Mouse (Mus musculus) erythroblast, embryonic 14.5 days (primary cell): ENCODE results near the gene Flt1. TPM values are rescaled to one million over a fixed set of nuclear protein-coding genes. Genes with fewer than 3 reads are reported as not detected.
A peak's percentile ranks its signal among the peaks of the same experiment; 100 is the strongest.

Experiments
- H3K27me3 ChIP-seq: 2 replicates; pipeline ENCODE4 v1.6.1; 2012; ENCODE audit warnings: inconsistent platforms; ENCODE audit not compliant: control insufficient read depth
- H3K36me3 ChIP-seq: 2 replicates; pipeline ENCODE4 v1.6.1; 2012; ENCODE audit warnings: mild to moderate bottlenecking, inconsistent platforms; ENCODE audit not compliant: control insufficient read depth
- H3K4me1 ChIP-seq: 2 replicates; pipeline ENCODE4 v1.6.1; 2012; ENCODE audit warnings: inconsistent platforms; ENCODE audit not compliant: control insufficient read depth
- H3K4me3 ChIP-seq: replicated peaks from 2 replicates; pipeline ENCODE3; 2012; ENCODE audit warnings: moderate library complexity, mild to moderate bottlenecking, inconsistent platforms
- H3K9me3 ChIP-seq: 2 replicates; pipeline ENCODE4 v1.6.1; 2012; ENCODE audit warnings: low read length, inconsistent platforms, mixed read lengths; ENCODE audit not compliant: control insufficient read depth
- GATA1 ChIP-seq: IDR thresholded peaks from 2 replicates; pipeline ENCODE4 v1.6.1; 2012; ENCODE audit warnings: low read length, inconsistent platforms, mixed read lengths
- TAL1 ChIP-seq: IDR thresholded peaks from 3 replicates; pipeline ENCODE4 v1.6.1; 2012; ENCODE audit warnings: low read length, inconsistent platforms, mixed read lengths
- polyA plus RNA-seq: library from polyadenylated mRNA; stranded (reverse); fragments of >175 nt; gene quantifications from 2 replicates; pipeline ENCODE4 v1.2.3, GENCODE M21; 2012

Gene Flt1
- polyA plus RNA-seq, 1 experiment = 0.03 TPM

DNA sequence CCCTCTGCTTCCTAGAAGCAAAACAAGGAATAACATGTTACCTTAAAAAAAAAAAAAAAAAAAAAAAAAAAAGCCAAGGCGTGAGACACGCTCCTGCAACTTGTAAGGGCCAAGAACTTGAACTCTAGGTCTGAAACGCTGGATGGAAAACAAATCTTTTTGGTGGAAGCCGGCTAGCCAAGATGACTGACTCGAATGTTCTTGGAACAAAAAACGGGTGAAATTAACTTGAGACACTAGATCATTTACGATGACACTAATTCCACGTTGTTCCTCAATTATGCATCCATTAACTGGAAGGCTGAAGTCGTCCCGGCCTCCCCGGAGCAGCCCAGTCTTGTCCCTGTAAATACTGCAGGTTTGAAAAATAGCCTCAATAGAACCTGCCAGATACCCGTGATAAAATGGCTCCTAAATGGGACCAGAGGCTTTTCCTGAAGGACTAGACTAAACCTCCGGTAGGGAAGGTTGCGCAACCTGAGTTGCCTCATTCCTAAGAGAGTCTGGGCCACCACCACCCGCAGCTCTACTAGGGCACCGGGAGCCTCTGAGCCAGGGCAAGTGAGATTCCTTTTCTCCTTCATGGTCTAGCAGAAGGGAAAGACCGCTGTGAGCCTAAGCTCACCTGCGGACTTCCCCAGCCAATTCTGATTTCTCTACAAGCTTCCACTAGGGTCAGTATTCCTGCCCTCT, 1.0 kb upstream of the Flt1 start:
- no peaks in the 10 kb centered on the region for H3K36me3 ChIP-seq
- TF ChIP-seq TAL1 (no peak), GATA1 (no peak)
- H3K4me3 ChIP-seq = no peak overlapping the region
- no peaks in the 10 kb centered on the region for H3K4me1 ChIP-seq
- peaks cover 75% of the 10 kb centered on the region for H3K27me3 ChIP-seq
- no peaks in the 10 kb centered on the region for H3K9me3 ChIP-seq

DNA sequence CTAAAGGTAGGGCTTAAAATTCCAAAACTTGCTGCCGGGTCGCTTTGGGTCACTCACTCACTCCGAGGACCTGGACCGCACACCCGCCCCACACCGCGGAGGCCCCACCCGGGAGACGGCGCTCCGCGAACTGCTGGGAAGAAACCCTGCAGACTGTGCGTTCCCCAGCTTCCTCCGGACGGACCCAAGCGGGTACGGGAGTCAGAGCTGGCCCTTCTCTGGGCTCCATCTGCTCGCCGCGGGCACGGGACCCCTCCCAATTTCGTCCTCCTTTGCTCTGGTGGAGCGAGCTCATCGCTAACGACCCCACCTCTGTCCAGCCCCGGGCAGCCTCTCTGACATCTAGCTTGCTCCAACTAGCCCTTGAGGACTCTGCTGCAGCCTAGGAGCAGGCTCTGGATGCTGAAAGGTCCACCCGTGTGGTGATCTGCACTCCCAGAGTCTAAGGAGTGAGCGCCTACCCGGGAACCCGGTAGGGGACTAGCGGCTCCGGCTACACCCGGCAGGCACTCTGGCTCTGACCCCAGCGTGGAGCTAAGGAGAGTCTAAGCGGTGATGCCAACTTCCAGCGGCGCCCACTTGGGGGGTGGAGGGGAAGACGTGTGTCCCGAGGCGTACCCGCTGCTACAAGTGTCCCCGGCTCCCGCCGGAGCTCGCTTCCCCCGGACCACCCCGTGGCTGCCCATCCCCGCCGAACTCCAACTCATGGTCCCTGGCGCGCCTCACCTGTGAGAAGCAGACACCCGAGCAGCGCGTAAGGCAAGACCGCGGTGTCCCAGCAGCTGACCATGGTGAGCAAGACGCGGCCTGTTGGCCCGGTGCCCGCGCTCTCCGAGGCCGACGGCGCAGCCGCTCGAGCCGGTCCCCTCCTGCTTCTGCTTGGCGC, 623 bp downstream of the Flt1 start:
- Histone ChIP-seq H3K36me3 (no peaks in the 10 kb centered on the region), H3K27me3 (peaks cover 90% of the 10 kb centered on the region), H3K4me1 (no peaks in the 10 kb centered on the region), H3K9me3 (no peaks in the 10 kb centered on the region), H3K4me3 (peak overlapping the region; percentile 18)
- TF ChIP-seq GATA1 (no peak), TAL1 (no peak)

DNA sequence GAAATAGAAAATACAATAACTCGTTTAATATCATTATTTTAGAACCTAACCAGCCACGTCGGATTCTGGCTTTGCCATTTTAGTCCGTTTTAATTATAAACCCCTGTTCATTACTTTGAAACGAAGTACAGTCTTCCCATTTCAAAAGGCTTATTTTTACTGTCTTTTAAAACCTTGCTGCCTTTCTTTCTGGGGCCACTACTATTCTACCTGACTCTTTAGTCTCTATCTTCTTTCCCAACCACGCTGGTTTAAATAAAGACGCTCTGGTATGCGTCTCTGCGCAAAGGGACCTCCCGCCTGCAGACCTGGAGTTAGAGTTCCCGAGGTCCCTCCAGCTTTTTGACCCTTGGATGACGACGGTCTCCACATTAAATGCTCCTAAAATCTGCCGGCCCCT, 1.4 kb downstream of the Flt1 start:
- TF ChIP-seq GATA1 (no peak), TAL1 (no peak)
- H3K4me1 ChIP-seq = no peaks in the 10 kb centered on the region
- H3K9me3 ChIP-seq = no peaks in the 10 kb centered on the region
- H3K36me3 ChIP-seq = no peaks in the 10 kb centered on the region
- no peak overlapping the region for H3K4me3 ChIP-seq
- H3K27me3 ChIP-seq = peaks cover 95% of the 10 kb centered on the region

DNA sequence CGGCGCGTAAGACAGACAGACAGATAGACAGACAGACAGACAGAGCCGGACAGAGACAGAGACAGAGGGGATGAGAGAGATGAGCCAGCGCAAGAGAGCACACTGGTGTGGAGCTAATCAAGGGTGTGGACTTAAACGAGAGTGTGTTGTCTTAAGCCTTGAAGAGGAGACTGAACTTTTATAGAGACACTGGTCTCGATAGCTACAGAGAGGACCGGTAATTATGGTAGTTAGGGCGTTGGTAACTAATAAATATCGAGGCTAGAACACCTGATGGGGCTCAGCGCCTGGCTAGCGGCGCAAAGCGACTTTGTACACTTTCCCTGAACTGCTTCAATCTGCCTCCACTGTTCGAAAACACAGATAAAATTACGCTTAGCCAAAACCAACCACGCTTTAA, 2.0 kb downstream of the Flt1 start:
- TF ChIP-seq TAL1 = no peak
- no peak for TF ChIP-seq GATA1
- H3K4me3 ChIP-seq = no peak overlapping the region

DNA sequence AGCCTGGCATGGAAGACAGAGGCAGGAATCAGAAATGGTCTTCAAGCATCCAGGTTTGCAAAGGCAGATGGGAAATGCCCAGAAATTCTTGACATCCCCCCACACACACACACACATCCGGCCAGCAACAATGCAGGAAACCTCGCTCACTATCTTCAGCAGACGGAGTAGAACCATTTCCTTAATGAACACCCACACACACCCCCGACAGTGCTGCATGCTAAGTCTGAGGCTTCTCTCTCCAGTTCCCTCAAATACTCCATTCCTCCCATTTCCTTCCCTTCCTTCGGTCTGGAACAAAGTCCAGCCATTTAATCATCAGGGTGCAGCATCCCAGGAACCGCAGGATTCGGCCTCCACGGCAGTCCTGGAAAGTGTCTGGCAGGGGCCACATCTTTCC, 4.4 kb downstream of the Flt1 start:
- TF ChIP-seq GATA1 = no peak
- Histone ChIP-seq H3K9me3 (no peaks in the 10 kb centered on the region), H3K27me3 (peaks cover 70% of the 10 kb centered on the region), H3K4me3 (no peak overlapping the region), H3K36me3 (no peaks in the 10 kb centered on the region), H3K4me1 (no peaks in the 10 kb centered on the region)

More for the DNA sequence above, 2.0 kb downstream of the Flt1 start:
- Histone ChIP-seq H3K36me3 (no peaks in the 10 kb centered on the region), H3K9me3 (no peaks in the 10 kb centered on the region), H3K27me3 (peaks cover 91% of the 10 kb centered on the region), H3K4me1 (no peaks in the 10 kb centered on the region)

DNA sequence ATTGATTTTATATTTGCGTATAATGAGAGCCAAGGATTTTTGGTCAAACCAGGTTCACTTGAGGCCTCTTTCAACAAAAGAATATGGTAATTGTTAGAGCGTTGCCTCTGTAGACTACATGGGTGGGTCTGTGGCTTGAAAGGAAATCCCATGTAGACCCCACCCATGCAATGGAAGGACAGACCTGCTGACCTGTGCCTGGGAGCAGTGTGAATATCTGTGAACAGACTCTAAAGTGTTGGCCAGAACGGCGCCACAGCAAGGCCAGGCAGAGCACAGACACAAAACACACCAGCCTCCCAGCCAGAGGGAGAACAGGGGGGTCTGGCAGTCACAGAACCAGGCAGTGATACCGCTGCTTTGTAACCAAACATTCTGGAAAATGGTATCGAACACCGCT, 7.5 kb downstream of the Flt1 start:
- H3K36me3 ChIP-seq = no peaks in the 10 kb centered on the region
- no peak overlapping the region for H3K4me3 ChIP-seq
- no peak for TF ChIP-seq TAL1
- TF ChIP-seq GATA1 = no peak
- H3K9me3 ChIP-seq = no peaks in the 10 kb centered on the region
- peaks cover 39% of the 10 kb centered on the region for H3K27me3 ChIP-seq
- no peaks in the 10 kb centered on the region for H3K4me1 ChIP-seq

DNA sequence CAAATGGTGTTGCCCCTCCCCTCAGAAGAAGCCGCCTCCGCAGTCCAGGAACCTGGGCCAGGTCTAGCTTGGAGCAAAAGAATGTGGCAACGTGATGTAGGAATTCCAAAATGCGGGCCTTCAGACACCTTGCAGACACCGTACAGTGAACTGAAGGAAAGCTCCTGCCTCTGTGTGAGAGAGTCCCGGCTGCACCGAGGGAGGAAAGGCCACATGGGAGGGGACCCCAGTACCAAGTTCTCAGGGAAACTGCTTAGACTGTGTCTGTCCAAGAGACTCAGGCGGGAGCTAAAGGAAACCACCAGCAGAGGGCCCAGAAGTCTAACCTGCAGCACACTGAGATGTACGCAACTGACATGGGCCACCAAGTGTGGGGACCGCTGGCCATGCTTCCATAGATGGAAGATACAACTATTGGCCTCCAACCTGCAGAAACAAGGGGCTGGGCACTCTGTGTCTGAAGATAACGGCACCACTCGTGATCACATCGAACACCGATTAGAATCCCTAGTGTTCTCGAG, 9.1 kb downstream of the Flt1 start:
- TF ChIP-seq TAL1 (no peak), GATA1 (no peak)
- Histone ChIP-seq H3K4me3 (no peak overlapping the region), H3K36me3 (no peaks in the 10 kb centered on the region), H3K27me3 (peaks cover 23% of the 10 kb centered on the region), H3K9me3 (no peaks in the 10 kb centered on the region), H3K4me1 (no peaks in the 10 kb centered on the region)

DNA sequence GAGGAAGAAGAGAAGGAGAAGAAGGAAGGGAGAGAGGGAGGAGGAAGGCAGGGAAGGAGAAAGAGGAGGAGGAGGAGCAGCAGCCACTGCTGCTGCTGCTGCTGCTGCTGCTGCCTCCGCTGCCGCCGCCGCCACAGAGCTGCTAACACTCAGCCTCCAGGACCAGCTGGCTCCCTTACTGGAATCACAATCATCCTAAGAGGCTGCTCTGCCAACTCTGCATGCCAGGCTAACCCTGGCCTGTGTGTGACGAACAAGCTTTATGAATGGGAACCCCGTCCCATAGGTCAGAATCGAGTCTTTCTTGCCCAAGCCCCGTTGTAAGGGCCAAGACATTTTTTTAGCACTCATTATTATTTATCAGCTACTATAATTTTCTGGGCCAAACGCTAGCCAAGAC, 9.5 kb downstream of the Flt1 start:
- H3K9me3 ChIP-seq = no peaks in the 10 kb centered on the region
- H3K4me3 ChIP-seq = no peak overlapping the region
- no peaks in the 10 kb centered on the region for H3K4me1 ChIP-seq
- no peaks in the 10 kb centered on the region for H3K36me3 ChIP-seq
- peaks cover 19% of the 10 kb centered on the region for H3K27me3 ChIP-seq
- TF ChIP-seq GATA1 = no peak
- TF ChIP-seq TAL1 = no peak

DNA sequence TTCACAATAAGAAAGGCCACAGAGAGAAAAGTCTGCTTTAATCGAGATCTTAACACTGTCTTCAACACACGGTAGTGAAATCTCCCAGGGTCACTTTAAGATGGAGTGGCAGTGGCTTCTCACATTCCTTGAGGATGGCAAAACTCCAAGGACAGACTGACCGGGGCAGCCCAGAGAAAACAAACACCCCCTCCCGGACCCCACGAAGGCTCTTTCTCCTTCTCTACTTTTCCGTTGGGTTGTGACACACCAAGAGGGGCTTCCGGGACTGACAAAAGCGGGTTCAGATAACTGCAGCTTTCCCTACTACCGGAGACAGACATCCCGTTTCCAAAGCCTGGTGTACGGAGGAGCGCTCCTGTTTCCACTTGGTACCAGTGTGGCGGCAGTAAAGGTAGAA, 10.4 kb downstream of the Flt1 start:
- Histone ChIP-seq H3K4me1 (no peaks in the 10 kb centered on the region), H3K9me3 (no peaks in the 10 kb centered on the region), H3K36me3 (no peaks in the 10 kb centered on the region), H3K4me3 (no peak overlapping the region), H3K27me3 (peaks cover 10% of the 10 kb centered on the region)
- no peak for TF ChIP-seq GATA1
- TF ChIP-seq TAL1 = no peak
